Mouse (Mus musculus) bone marrow macrophage, adult 2 months (primary cell): ENCODE measurements around the gene Clip2.

ENCODE experiments used
- CTCF ChIP-seq: IDR thresholded peaks from 2 replicates; pipeline ENCODE4 v1.5.1; 2012; ENCODE audit warnings: low read depth, mild to moderate bottlenecking, low read length, moderate library complexity
- POLR2A ChIP-seq: IDR thresholded peaks from 2 replicates; pipeline ENCODE4 v1.6.1; 2012; ENCODE audit warnings: mild to moderate bottlenecking, low read depth, low read length, borderline replicate concordance

- TF ChIP-seq CTCF (no peak), POLR2A (no peak)
Measured at GRCm38 (mm10) chr5:134544516-134545241, 7.6 kb downstream of the Clip2 start.
